Mouse (Mus musculus): ENCODE data around the gene H1foo. TPM values are rescaled to one million over a fixed set of nuclear protein-coding genes. Genes with fewer than 3 reads are reported as not detected.
A peak's percentile ranks its signal among the peaks of the same experiment; 100 is the strongest.

Gene H1foo
- polyA plus RNA-seq, 1 experiment from 2014 or later: not detected

DNA sequence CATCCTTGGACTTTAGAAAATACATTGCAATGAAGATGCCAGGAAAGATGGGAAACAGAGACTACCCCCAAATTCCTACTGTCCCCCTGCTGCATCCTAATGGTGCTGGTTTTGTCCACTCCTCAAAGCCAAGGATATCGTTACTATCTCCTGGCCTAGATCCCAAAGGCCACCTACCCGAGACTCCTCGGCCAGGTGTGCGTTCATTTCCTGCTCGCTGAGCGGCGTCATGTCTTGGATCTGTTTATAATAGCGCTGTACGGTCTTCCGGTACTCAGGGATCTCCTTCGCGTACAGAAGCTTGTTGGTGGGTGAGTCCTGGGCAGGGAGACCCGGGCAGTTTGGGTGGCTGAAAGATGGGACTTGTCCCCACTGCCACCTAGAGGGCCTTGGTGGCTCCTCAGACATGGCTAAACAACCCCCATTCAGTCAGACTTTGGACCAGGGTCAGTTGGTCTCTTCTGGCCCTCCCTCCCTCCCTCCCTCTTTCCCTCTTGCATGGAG is 11.7 kb downstream of the H1foo start:
- peak; percentile 51 for TF ChIP-seq CTCF (IDR thresholded peaks at IDR 0.05; ENCODE audit: low read depth)
- Histone ChIP-seq H3K4me1 (replicated peaks; ENCODE audit: control insufficient read depth, insufficient read depth, low read length) (peaks cover 3% of the 10 kb centered on the region), H3K36me3 (ENCODE audit: control insufficient read depth, insufficient read depth) (peaks cover 12% of the 10 kb centered on the region; the same call in 1 of the 2 replicates), H3K27me3 (replicated peaks; ENCODE audit: control insufficient read depth, insufficient read depth, low read length) (no peaks in the 10 kb centered on the region), H3K4me2 (replicated peaks; ENCODE audit: low read depth) (no peak overlapping the region), H3K4me3 (ENCODE audit: low read depth, low read length) (no peak overlapping the region), H3K9me3 (ENCODE audit: control insufficient read depth) (no peaks in the 10 kb centered on the region), H3K9ac (ENCODE audit: low read depth, low read length) (no peak overlapping the region), H3K27ac (ENCODE audit: low read depth, low read length) (0 out of 2 replicates have a peak overlapping the region, but pooled peaks have one; percentile 35)
- WGBS: 48% methylated on average over 13 of the region's 13 CpGs
- no peak; the same call in 1 of the 2 replicates for ATAC-seq

DNA sequence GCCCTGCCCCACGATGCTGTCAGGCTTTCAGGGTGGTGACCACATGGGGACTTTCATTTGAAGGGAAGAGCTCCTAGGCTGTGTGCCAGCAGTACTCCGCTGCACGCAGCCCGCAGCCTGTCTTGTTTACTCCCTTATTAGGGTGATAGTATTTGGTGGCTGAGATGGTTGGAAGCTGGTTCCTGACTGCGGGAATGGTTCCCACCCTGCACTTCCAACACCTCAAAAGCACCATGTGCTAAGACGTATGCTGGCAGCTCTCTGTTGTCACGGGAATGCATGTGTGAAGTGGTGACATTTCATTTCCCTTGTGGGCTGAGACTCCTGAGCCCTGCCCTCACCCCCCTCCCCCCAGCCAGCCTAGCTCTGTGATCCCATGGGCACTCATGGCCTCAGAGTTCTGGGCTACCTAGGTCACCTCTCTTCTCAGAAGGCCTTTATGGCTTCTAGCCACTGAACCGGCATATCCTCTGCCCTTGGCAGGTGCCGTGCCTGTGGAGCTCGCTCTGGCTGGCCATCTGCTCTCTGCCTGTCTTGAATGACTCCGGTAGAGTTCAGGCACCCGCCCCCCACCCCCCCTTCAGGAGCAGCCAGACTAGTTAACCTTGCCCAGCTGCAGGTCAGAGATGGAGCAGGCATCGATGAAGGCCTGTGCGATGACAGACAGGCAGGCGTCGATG is 12.3 kb downstream of the H1foo start:
- ATAC-seq: peak; percentile 55

DNA sequence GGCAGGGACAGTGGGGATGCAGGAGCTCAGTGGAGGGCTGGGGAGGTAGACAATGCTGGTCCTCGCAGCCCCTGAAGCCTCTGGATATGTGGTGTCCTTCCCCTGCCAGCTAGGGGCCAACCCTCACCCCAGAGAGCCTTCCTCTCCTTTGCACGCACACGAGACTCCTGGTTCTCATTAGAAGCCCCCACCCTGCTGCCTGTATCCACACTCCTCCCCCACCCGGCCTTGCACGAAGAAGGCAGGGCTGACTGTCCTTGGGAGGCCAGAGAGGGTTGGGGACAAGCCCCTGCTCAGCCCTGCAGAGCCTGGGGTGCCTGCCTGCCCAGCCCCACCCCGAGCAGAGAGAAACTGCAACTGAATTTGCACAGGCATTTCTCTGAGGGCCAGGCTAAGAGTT is 12.9 kb downstream of the H1foo start:
- Histone ChIP-seq H3K9ac (ENCODE audit: low read depth, low read length) (no peak overlapping the region), H3K27ac (ENCODE audit: low read depth, low read length) (0 out of 2 replicates have a peak overlapping the region, but pooled peaks have one; percentile 35)

More for the DNA sequence above, 12.3 kb downstream of the H1foo start:
- Histone ChIP-seq H3K4me1 (replicated peaks; ENCODE audit: control insufficient read depth, insufficient read depth, low read length) (peaks cover 3% of the 10 kb centered on the region), H3K27ac (ENCODE audit: low read depth, low read length) (peak overlapping the region; percentile 35), H3K36me3 (ENCODE audit: control insufficient read depth, insufficient read depth) (peaks cover 12% of the 10 kb centered on the region; the same call in 1 of the 2 replicates), H3K4me2 (replicated peaks; ENCODE audit: low read depth) (no peak overlapping the region), H3K9me3 (ENCODE audit: control insufficient read depth) (no peaks in the 10 kb centered on the region), H3K27me3 (replicated peaks; ENCODE audit: control insufficient read depth, insufficient read depth, low read length) (no peaks in the 10 kb centered on the region), H3K4me3 (ENCODE audit: low read depth, low read length) (no peak overlapping the region), H3K9ac (ENCODE audit: low read depth, low read length) (no peak overlapping the region)
- WGBS: 50% methylated on average over 16 of the region's 16 CpGs
- TF ChIP-seq CTCF (IDR thresholded peaks at IDR 0.05; ENCODE audit: low read depth): no peak

DNA sequence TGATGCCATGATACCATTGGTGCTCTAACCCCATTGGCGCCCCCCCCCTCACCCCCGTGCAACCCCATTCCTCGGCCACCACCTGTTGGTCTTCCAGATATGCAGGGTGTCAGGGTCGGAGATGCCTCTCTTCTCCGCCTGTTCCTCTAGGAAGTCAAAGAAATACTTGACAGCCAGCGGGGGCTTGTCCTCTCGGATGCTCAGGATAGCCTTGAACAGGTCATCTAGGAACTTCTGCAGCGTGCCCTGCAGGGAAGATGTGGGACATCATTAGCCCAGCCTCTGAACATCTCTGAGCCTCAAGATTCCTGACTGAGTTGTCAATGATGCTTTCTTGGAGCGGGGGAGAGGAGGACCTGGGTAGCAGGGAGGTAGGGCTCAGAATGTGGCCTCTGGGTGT is 13.7 kb downstream of the H1foo start:
- no peak overlapping the region for H3K4me3 ChIP-seq (ENCODE audit: low read depth, low read length)
- TF ChIP-seq CTCF (IDR thresholded peaks at IDR 0.05; ENCODE audit: low read depth): no peak
- 92% methylated on average over 9 of the region's 9 CpGs for WGBS
- H3K27ac ChIP-seq (ENCODE audit: low read depth, low read length): no peak overlapping the region
- no peak overlapping the region for H3K4me2 ChIP-seq (replicated peaks; ENCODE audit: low read depth)
- peaks cover 16% of the 10 kb centered on the region; the same call in 1 of the 2 replicates for H3K36me3 ChIP-seq (ENCODE audit: control insufficient read depth, insufficient read depth)
- peaks cover 3% of the 10 kb centered on the region for H3K4me1 ChIP-seq (replicated peaks; ENCODE audit: control insufficient read depth, insufficient read depth, low read length)
- H3K9ac ChIP-seq (ENCODE audit: low read depth, low read length): no peak overlapping the region
- H3K9me3 ChIP-seq (ENCODE audit: control insufficient read depth): no peaks in the 10 kb centered on the region
- no peaks in the 10 kb centered on the region for H3K27me3 ChIP-seq (replicated peaks; ENCODE audit: control insufficient read depth, insufficient read depth, low read length)
- no peak for ATAC-seq

More for the DNA sequence above, 12.9 kb downstream of the H1foo start:
- Histone ChIP-seq H3K4me3 (ENCODE audit: low read depth, low read length) (no peak overlapping the region), H3K9me3 (ENCODE audit: control insufficient read depth) (no peaks in the 10 kb centered on the region), H3K36me3 (ENCODE audit: control insufficient read depth, insufficient read depth) (peaks cover 12% of the 10 kb centered on the region; the same call in 1 of the 2 replicates), H3K27me3 (replicated peaks; ENCODE audit: control insufficient read depth, insufficient read depth, low read length) (no peaks in the 10 kb centered on the region), H3K4me2 (replicated peaks; ENCODE audit: low read depth) (no peak overlapping the region), H3K4me1 (replicated peaks; ENCODE audit: control insufficient read depth, insufficient read depth, low read length) (peaks cover 3% of the 10 kb centered on the region)
- WGBS: 54% methylated on average over 6 of the region's 6 CpGs
- no peak for TF ChIP-seq CTCF (IDR thresholded peaks at IDR 0.05; ENCODE audit: low read depth)
- ATAC-seq: no peak

DNA sequence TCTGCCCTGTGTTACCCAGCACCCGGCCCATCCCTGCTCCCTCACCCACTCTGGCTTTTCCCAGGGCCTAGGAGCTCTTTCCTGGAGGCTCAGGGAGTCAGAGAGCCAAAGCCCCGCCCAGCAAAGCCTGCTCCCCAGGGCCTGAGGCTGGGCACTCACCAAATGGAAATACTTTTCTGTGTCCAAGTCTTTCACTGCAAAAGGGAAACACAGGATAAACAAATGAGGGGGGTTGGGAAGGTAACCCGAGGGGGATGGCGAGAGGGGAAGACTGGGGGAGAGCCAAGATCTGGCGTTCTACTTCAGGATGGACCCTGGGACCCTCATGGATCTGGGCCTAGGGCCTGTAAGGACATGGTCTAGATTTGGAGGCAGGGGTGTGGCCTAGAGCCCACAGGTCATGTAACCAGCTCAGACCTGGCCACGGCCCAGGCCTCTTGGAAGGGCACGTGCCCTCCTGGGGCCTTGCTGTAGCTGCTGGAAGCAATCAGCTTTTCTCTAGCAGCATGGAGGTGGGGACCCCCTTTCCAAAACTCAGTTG is 14.5 kb downstream of the H1foo start:
- no peaks in the 10 kb centered on the region for H3K9me3 ChIP-seq (ENCODE audit: control insufficient read depth)
- peaks cover 3% of the 10 kb centered on the region for H3K4me1 ChIP-seq (replicated peaks; ENCODE audit: control insufficient read depth, insufficient read depth, low read length)
- H3K4me2 ChIP-seq (replicated peaks; ENCODE audit: low read depth): no peak overlapping the region
- no peak overlapping the region for H3K9ac ChIP-seq (ENCODE audit: low read depth, low read length)
- ATAC-seq: no peak
- H3K4me3 ChIP-seq (ENCODE audit: low read depth, low read length): no peak overlapping the region
- peaks cover 18% of the 10 kb centered on the region; the same call in 1 of the 2 replicates for H3K36me3 ChIP-seq (ENCODE audit: control insufficient read depth, insufficient read depth)
- 54% methylated on average over 7 of the region's 7 CpGs for WGBS
- TF ChIP-seq CTCF (IDR thresholded peaks at IDR 0.05; ENCODE audit: low read depth): no peak
- no peaks in the 10 kb centered on the region for H3K27me3 ChIP-seq (replicated peaks; ENCODE audit: control insufficient read depth, insufficient read depth, low read length)
- H3K27ac ChIP-seq (ENCODE audit: low read depth, low read length): no peak overlapping the region

DNA sequence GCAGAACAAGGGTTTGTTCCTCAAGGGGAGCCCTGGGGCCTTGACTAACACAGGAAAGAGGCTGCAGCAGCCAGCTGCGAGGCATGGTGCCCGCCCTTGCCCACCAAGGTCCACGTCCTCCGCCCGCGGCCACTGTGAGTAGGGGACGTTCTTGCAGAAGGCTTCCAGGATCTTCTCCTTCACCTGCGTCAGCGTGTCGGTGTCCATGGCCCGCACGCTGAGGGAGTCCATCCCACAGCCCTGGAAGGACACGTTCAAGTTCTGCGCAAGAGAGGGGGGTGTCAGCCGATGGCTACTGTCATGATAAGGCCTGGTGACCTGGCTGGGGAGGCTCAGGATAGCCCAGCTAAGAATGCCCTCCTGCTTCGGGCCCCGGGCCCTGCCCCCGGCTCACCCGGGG is 15.6 kb downstream of the H1foo start:
- TF ChIP-seq CTCF (IDR thresholded peaks at IDR 0.05; ENCODE audit: low read depth): no peak

More for the DNA sequence above, 15.6 kb downstream of the H1foo start:
- ATAC-seq: no peak
- Histone ChIP-seq H3K27ac (ENCODE audit: low read depth, low read length) (no peak overlapping the region), H3K27me3 (replicated peaks; ENCODE audit: control insufficient read depth, insufficient read depth, low read length) (no peaks in the 10 kb centered on the region), H3K9me3 (ENCODE audit: control insufficient read depth) (no peaks in the 10 kb centered on the region), H3K4me1 (replicated peaks; ENCODE audit: control insufficient read depth, insufficient read depth, low read length) (peaks cover 3% of the 10 kb centered on the region), H3K4me3 (ENCODE audit: low read depth, low read length) (no peak overlapping the region), H3K4me2 (replicated peaks; ENCODE audit: low read depth) (no peak overlapping the region), H3K9ac (ENCODE audit: low read depth, low read length) (no peak overlapping the region), H3K36me3 (ENCODE audit: control insufficient read depth, insufficient read depth) (peaks cover 18% of the 10 kb centered on the region; the same call in 1 of the 2 replicates)
- WGBS: 95% methylated on average over 19 of the region's 19 CpGs
